Mouse (Mus musculus): ENCODE measurements around the gene Rnf41. TPM values are rescaled to one million over a fixed set of nuclear protein-coding genes. Genes with fewer than 3 reads are reported as not detected.

The Rnf41 gene
- total RNA-seq, 2 experiments from 2014 or later, result 69.5 to 71.8 TPM

GRCm38 (mm10) chr10:128486370-128486769 is 74.9 kb downstream of the Rnf41 start:
- no peak for DNase-seq (ENCODE audit: low spot score in 2 of 2)
- Histone ChIP-seq H3K27ac (no peak overlapping the region), H3K4me3 (no peak overlapping the region)
- no peak for TF ChIP-seq CTCF (conservative IDR thresholded peaks at IDR 0.05)

- Histone ChIP-seq H3K4me3 (no peak overlapping the region), H3K27ac (peak overlapping the region; percentile 96)
- no peak for TF ChIP-seq CTCF (conservative IDR thresholded peaks at IDR 0.05)
- DNase-seq (ENCODE audit: low spot score in 2 of 2), result no peak
These were observed 76.6 kb downstream of the Rnf41 start for GRCm38 (mm10) chr10:128487861-128488712.

- peak overlapping the region; percentile 96 for H3K27ac ChIP-seq
- no peak for DNase-seq (ENCODE audit: low spot score in 2 of 2)
- no peak overlapping the region for H3K4me3 ChIP-seq
- TF ChIP-seq CTCF (conservative IDR thresholded peaks at IDR 0.05), result no peak
These were observed 77.3 kb downstream of the Rnf41 start for GRCm38 (mm10) chr10:128488776-128489175.

- TF ChIP-seq CTCF (conservative IDR thresholded peaks at IDR 0.05), result no peak
- H3K4me3 ChIP-seq, result no peak overlapping the region
- H3K27ac ChIP-seq, result peak overlapping the region; percentile 96
- no peak for DNase-seq (ENCODE audit: low spot score in 2 of 2)
These were observed 77.9 kb downstream of the Rnf41 start for GRCm38 (mm10) chr10:128489380-128489779.

- TF ChIP-seq CTCF (conservative IDR thresholded peaks at IDR 0.05), result no peak
- peak overlapping the region; percentile 96 for H3K27ac ChIP-seq
- no peak for DNase-seq (ENCODE audit: low spot score in 2 of 2)
- peak overlapping the region; percentile 22; the same call in 1 of the 2 replicates for H3K4me3 ChIP-seq
These were observed 78.3 kb downstream of the Rnf41 start for GRCm38 (mm10) chr10:128489785-128490184.

GRCm38 (mm10) chr10:128490232-128490631 is 78.8 kb downstream of the Rnf41 start:
- H3K4me3 ChIP-seq, result peak overlapping the region; percentile 22; the same call in 1 of the 2 replicates
- peak in 1 of 2 experiments; percentile 35 for DNase-seq (ENCODE audit: low spot score in 2 of 2)
- H3K27ac ChIP-seq, result peak overlapping the region; percentile 96
- no peak for TF ChIP-seq CTCF (conservative IDR thresholded peaks at IDR 0.05)

- H3K4me3 ChIP-seq, result peak overlapping the region; percentile 97; the same call in 1 of the 2 replicates
- H3K27ac ChIP-seq, result peak overlapping the region; percentile 96
- DNase-seq (ENCODE audit: low spot score in 2 of 2), result no peak
- TF ChIP-seq CTCF (conservative IDR thresholded peaks at IDR 0.05), result no peak
These were observed 79.5 kb downstream of the Rnf41 start for GRCm38 (mm10) chr10:128490912-128491311.

Small RNA genes lying within 50 kb of the gene (microRNA-seq; reads per million reads assigned to microRNA genes)
- gene Gm25361, result 0 reads per million in 2 experiments
- 0 to 0.18 reads per million in 2 experiments for gene Gm26308
- 0.74 to 0.96 reads per million in 2 experiments for gene Mir6914
- 1.9 to 2.6 reads per million in 2 experiments for gene Mir6915
- 0.74 to 0.96 reads per million in 2 experiments for gene Mir8105

Other genes with a start within 250 kb of the Rnf41 start
- 10 to 100 TPM; 12.7 to 12.8 TPM for gene Rbms2, start 231.4 kb upstream of the Rnf41 start, total RNA-seq (2021)
- 10 to 100 TPM; 20.1 to 21.0 TPM for gene Gls2, start 217.2 kb upstream of the Rnf41 start, total RNA-seq (2021)
- 10 to 100 TPM in 1 of 2 experiments, 1 to 10 TPM in 1; 9.5 to 10.4 TPM for gene Spryd4, start 199.8 kb upstream of the Rnf41 start, total RNA-seq (2021)
- not detected for gene Mip, start 185.8 kb upstream of the Rnf41 start, total RNA-seq (2021)
- gene Timeless, start 179.6 kb upstream of the Rnf41 start, total RNA-seq (2021), result 1 to 10 TPM; 5.4 to 6.4 TPM
- gene Apon, start 157.6 kb upstream of the Rnf41 start, total RNA-seq (2021), result not detected
- not detected for gene Apof, start 143.0 kb upstream of the Rnf41 start, total RNA-seq (2021)
- 10 to 100 TPM; 34.4 to 34.7 TPM for gene Stat2, start 141.1 kb upstream of the Rnf41 start, total RNA-seq (2021)
- gene Il23a, start 112.9 kb upstream of the Rnf41 start, total RNA-seq (2021), result under 1 TPM in 1 of 2 experiments, not detected in 1; 0.27 TPM
- 10 to 100 TPM; 14.7 to 16.4 TPM for gene Pan2, start 108.3 kb upstream of the Rnf41 start, total RNA-seq (2021)
- 10 to 100 TPM; 78.8 to 83.0 TPM for gene Cnpy2, start 89.2 kb upstream of the Rnf41 start, total RNA-seq (2021)
- gene Cs, start 73.9 kb upstream of the Rnf41 start, total RNA-seq (2021), result 100 to 1,000 TPM; 226 to 235 TPM
- 10 to 100 TPM; 48.6 to 49.2 TPM for gene Coq10a, start 42.7 kb upstream of the Rnf41 start, total RNA-seq (2021)
- 10 to 100 TPM; 50.6 to 51.6 TPM for gene Ankrd52, start 34.5 kb upstream of the Rnf41 start, total RNA-seq (2021)
- gene Slc39a5, start 10.4 kb upstream of the Rnf41 start, total RNA-seq (2021), result under 1 TPM in 1 of 2 experiments, not detected in 1; 0.29 TPM
- gene Nabp2, start 165 bp upstream of the Rnf41 start, total RNA-seq (2021), result 10 to 100 TPM; 88.2 to 93.0 TPM
- gene Smarcc2, start 47.6 kb downstream of the Rnf41 start, total RNA-seq (2021), result 100 to 1,000 TPM; 246 to 255 TPM
- gene Myl6, start 82.5 kb downstream of the Rnf41 start, total RNA-seq (2021), result 100 to 1,000 TPM; 519 to 544 TPM
- 10 to 100 TPM; 18.5 to 21.1 TPM for gene Myl6b, start 87.0 kb downstream of the Rnf41 start, total RNA-seq (2021)
- gene Esyt1, start 114.2 kb downstream of the Rnf41 start, total RNA-seq (2021), result 1 to 10 TPM; 5.5 TPM
- gene Zc3h10, start 136.1 kb downstream of the Rnf41 start, total RNA-seq (2021), result 10 to 100 TPM; 12.2 to 14.3 TPM
- gene Rpl41, start 137.6 kb downstream of the Rnf41 start, total RNA-seq (2021), result 1,000 to 10,000 TPM; 1,438 to 1,486 TPM
- gene Pa2g4, start 154.3 kb downstream of the Rnf41 start, total RNA-seq (2021), result 10 to 100 TPM; 61.4 to 64.4 TPM
- gene Erbb3, start 178.0 kb downstream of the Rnf41 start, total RNA-seq (2021), result 1 to 10 TPM; 5.7 to 5.9 TPM
- gene Rps26, start 215.1 kb downstream of the Rnf41 start, total RNA-seq (2021), result 100 to 1,000 TPM; 283 to 303 TPM
- 10 to 100 TPM; 16.7 to 18.7 TPM for gene Ikzf4, start 234.3 kb downstream of the Rnf41 start, total RNA-seq (2021)